Mouse (Mus musculus) midbrain, embryonic 13.5 days (tissue): ENCODE results near the gene Coasy. TPM values are rescaled to one million over a fixed set of nuclear protein-coding genes. Genes with fewer than 3 reads are reported as not detected.

Experiments used
- ATAC-seq: fragments of 200-750 bp; cut with Nextera tagmentation; 2 replicates; pipeline ENCODE4 v1.8.0; 2017; ENCODE audit warnings: mild to moderate bottlenecking, moderate TSS enrichment, moderate library complexity
- H3K27ac ChIP-seq: fragments of 300-500 bp; sonication (generic); 2 replicates; pipeline ENCODE4 v1.5.1; 2015; ENCODE audit warnings: inconsistent platforms, mild to moderate bottlenecking, moderate library complexity
- H3K27me3 ChIP-seq: fragments of 300-500 bp; sonication (generic); 2 replicates; pipeline ENCODE4 v1.6.1; 2015; ENCODE audit warnings: mild to moderate bottlenecking, inconsistent platforms
- H3K36me3 ChIP-seq: fragments of 300-500 bp; sonication (generic); 2 replicates; pipeline ENCODE4 v1.6.1; 2015; ENCODE audit warnings: mild to moderate bottlenecking, inconsistent platforms
- H3K4me1 ChIP-seq: fragments of 300-500 bp; sonication (generic); replicated peaks from 2 replicates; pipeline ENCODE4 v1.6.1; 2015; ENCODE audit warnings: inconsistent platforms
- H3K4me2 ChIP-seq: fragments of 300-500 bp; sonication (generic); replicated peaks from 2 replicates; pipeline ENCODE4 v1.6.1; 2015; ENCODE audit warnings: moderate library complexity, mild to moderate bottlenecking, inconsistent platforms
- H3K4me3 ChIP-seq: fragments of 300-500 bp; sonication (generic); replicated peaks from 2 replicates; pipeline ENCODE4 v1.5.1; 2015; ENCODE audit warnings: mild to moderate bottlenecking, inconsistent platforms
- H3K9ac ChIP-seq: fragments of 300-500 bp; sonication (generic); replicated peaks from 2 replicates; pipeline ENCODE4 v1.6.1; 2015; ENCODE audit warnings: mild to moderate bottlenecking, inconsistent platforms
- H3K9me3 ChIP-seq: fragments of 300-500 bp; sonication (generic); 2 replicates; pipeline ENCODE4 v1.6.1; 2016; ENCODE audit warnings: mild to moderate bottlenecking, inconsistent platforms
- WGBS: fragments of 180-500 bp; shearing (Covaris S2); methylation state at CpG from one replicate; pipeline ENCODE4 v1.1.7; 2015; 5-methylcytosine and 5-hydroxymethylcytosine counted together
- polyA plus RNA-seq: library from polyadenylated mRNA; unstranded; fragments of >200 nt; fragmentation: Nextera tagmentation; extraction: Ambion mirVana; gene quantifications from 2 replicates; pipeline ENCODE4 v1.2.1, GENCODE M21; 2015

Coasy gene
- polyA plus RNA-seq, 1 experiment from 2014 or later = 52.8 TPM

- Histone ChIP-seq H3K36me3 (peaks cover 59% of the 10 kb centered on the region), H3K9me3 (no peaks in the 10 kb centered on the region), H3K9ac (no peak overlapping the region), H3K4me3 (no peak overlapping the region), H3K27ac (peak overlapping the region; percentile 60), H3K27me3 (0 out of 2 replicates have a peak, but pooled peaks cover 3% of the 10 kb centered on the region), H3K4me2 (no peak overlapping the region), H3K4me1 (peaks cover 9% of the 10 kb centered on the region)
- whole genome bisulfite sequencing = 63% methylated on average over 12 of the region's 12 CpGs
- no peak for ATAC-seq
These were observed 18.6 kb upstream of the Coasy start for GRCm38 (mm10) chr11:101063676-101064327.

- Histone ChIP-seq H3K9me3 (no peaks in the 10 kb centered on the region), H3K9ac (no peak overlapping the region), H3K4me3 (no peak overlapping the region), H3K36me3 (peaks cover 52% of the 10 kb centered on the region), H3K27ac (peak overlapping the region; percentile 60; the same call in 1 of the 2 replicates), H3K27me3 (0 out of 2 replicates have a peak, but pooled peaks cover 6% of the 10 kb centered on the region), H3K4me2 (no peak overlapping the region), H3K4me1 (peaks cover 13% of the 10 kb centered on the region)
- ATAC-seq = no peak
- WGBS = 86% methylated on average over 4 of the region's 4 CpGs
These were observed 17.9 kb upstream of the Coasy start for GRCm38 (mm10) chr11:101064462-101064861.

- WGBS = 92% methylated on average over 9 of the region's 9 CpGs
- Histone ChIP-seq H3K4me2 (no peak overlapping the region), H3K9ac (no peak overlapping the region), H3K9me3 (no peaks in the 10 kb centered on the region), H3K4me3 (no peak overlapping the region), H3K27me3 (0 out of 2 replicates have a peak, but pooled peaks cover 6% of the 10 kb centered on the region), H3K36me3 (peaks cover 47% of the 10 kb centered on the region), H3K27ac (no peak overlapping the region), H3K4me1 (peaks cover 13% of the 10 kb centered on the region)
- ATAC-seq = no peak
These were observed 17.4 kb upstream of the Coasy start for GRCm38 (mm10) chr11:101065002-101065401.

GRCm38 (mm10) chr11:101066549-101067412 is 15.6 kb upstream of the Coasy start:
- ATAC-seq = peak; percentile 15; the same call in 1 of the 2 replicates
- 19% methylated on average over 18 of the region's 18 CpGs for WGBS
- Histone ChIP-seq H3K27me3 (peaks cover 10% of the 10 kb centered on the region; the same call in 1 of the 2 replicates), H3K4me1 (peaks cover 21% of the 10 kb centered on the region), H3K4me3 (peak overlapping the region; percentile 34), H3K27ac (no peak overlapping the region; the same call in 1 of the 2 replicates), H3K9me3 (no peaks in the 10 kb centered on the region), H3K4me2 (peak overlapping the region; percentile 59), H3K9ac (peak overlapping the region; percentile 53; the same call in 1 of the 2 replicates), H3K36me3 (peaks cover 30% of the 10 kb centered on the region)

- Histone ChIP-seq H3K36me3 (peaks cover 2% of the 10 kb centered on the region), H3K4me1 (peaks cover 21% of the 10 kb centered on the region), H3K9ac (peak within 1 kb of the TSS; percentile 92), H3K27me3 (peaks cover 10% of the 10 kb centered on the region; the same call in 1 of the 2 replicates), H3K4me2 (peak within 1 kb of the TSS; percentile 96), H3K4me3 (peak within 1 kb of the TSS; percentile 80), H3K9me3 (no peaks in the 10 kb centered on the region), H3K27ac (peak within 1 kb of the TSS; percentile 69)
- 5% methylated on average over 35 of the region's 35 CpGs for WGBS
- ATAC-seq = peak; percentile 89
These were observed 12.8 kb upstream of the Coasy start, which contains the start of gene Naglu for GRCm38 (mm10) chr11:101069391-101070188. Gene Naglu (plus strand): TSS chr11:101070012.

- Histone ChIP-seq H3K9ac (peak overlapping the region; percentile 92), H3K36me3 (no peaks in the 10 kb centered on the region), H3K27me3 (peaks cover 10% of the 10 kb centered on the region; the same call in 1 of the 2 replicates), H3K4me1 (peaks cover 21% of the 10 kb centered on the region), H3K9me3 (no peaks in the 10 kb centered on the region), H3K27ac (peak overlapping the region; percentile 69), H3K4me3 (peak overlapping the region; percentile 80), H3K4me2 (peak overlapping the region; percentile 96)
- peak; percentile 78 for ATAC-seq
- under 1% methylated on average over 36 of the region's 36 CpGs for WGBS
These were observed 12.2 kb upstream of the Coasy start for GRCm38 (mm10) chr11:101070189-101070527.

GRCm38 (mm10) chr11:101070987-101071386 is 11.4 kb upstream of the Coasy start:
- Histone ChIP-seq H3K4me2 (peak overlapping the region; percentile 96), H3K36me3 (no peaks in the 10 kb centered on the region), H3K4me3 (peak overlapping the region; percentile 80), H3K9me3 (no peaks in the 10 kb centered on the region), H3K27me3 (peaks cover 10% of the 10 kb centered on the region; the same call in 1 of the 2 replicates), H3K4me1 (peaks cover 21% of the 10 kb centered on the region), H3K9ac (peak overlapping the region; percentile 92), H3K27ac (no peak overlapping the region)
- WGBS = 76% methylated on average over 6 of the region's 6 CpGs
- no peak for ATAC-seq

GRCm38 (mm10) chr11:101071810-101072428 is 10.4 kb upstream of the Coasy start:
- no peak overlapping the region for H3K9ac ChIP-seq
- no peak overlapping the region for H3K4me3 ChIP-seq

GRCm38 (mm10) chr11:101078121-101078520 is 4.2 kb upstream of the Coasy start, which contains the start of gene Hsd17b1:
Gene Hsd17b1 (plus strand): TSS chr11:101078411.
- Histone ChIP-seq H3K4me3 (no peak within 1 kb of the TSS), H3K9me3 (no peaks in the 10 kb centered on the region), H3K36me3 (0 out of 2 replicates have a peak, but pooled peaks cover 10% of the 10 kb centered on the region), H3K27me3 (peaks cover 53% of the 10 kb centered on the region), H3K27ac (no peak within 1 kb of the TSS), H3K9ac (no peak within 1 kb of the TSS), H3K4me1 (peaks cover 17% of the 10 kb centered on the region), H3K4me2 (no peak within 1 kb of the TSS)
- WGBS = 65% methylated on average over 9 of the region's 9 CpGs
- no peak for ATAC-seq

More at GRCm38 (mm10) chr11:101071810-101072428, 10.4 kb upstream of the Coasy start:
- 0 out of 2 replicates have a peak, but pooled peaks cover 4% of the 10 kb centered on the region for H3K36me3 ChIP-seq
- peaks cover 16% of the 10 kb centered on the region for H3K4me1 ChIP-seq
- no peak overlapping the region for H3K27ac ChIP-seq
- WGBS = 73% methylated on average over 14 of the region's 14 CpGs
- ATAC-seq = no peak
- no peaks in the 10 kb centered on the region for H3K9me3 ChIP-seq
- H3K27me3 ChIP-seq = peaks cover 17% of the 10 kb centered on the region
- no peak overlapping the region for H3K4me2 ChIP-seq

GRCm38 (mm10) chr11:101079746-101080145 is 2.6 kb upstream of the Coasy start:
- H3K27me3 ChIP-seq = peaks cover 53% of the 10 kb centered on the region
- H3K9ac ChIP-seq = no peak overlapping the region; the same call in 1 of the 2 replicates
- 0 out of 2 replicates have a peak overlapping the region, but pooled peaks have one; percentile 15 for H3K4me2 ChIP-seq
- H3K4me1 ChIP-seq = peaks cover 29% of the 10 kb centered on the region
- WGBS = 2% methylated on average over 27 of the region's 27 CpGs
- H3K4me3 ChIP-seq = peak overlapping the region; percentile 9; the same call in 1 of the 2 replicates
- 0 out of 2 replicates have a peak, but pooled peaks cover 11% of the 10 kb centered on the region for H3K36me3 ChIP-seq
- no peak overlapping the region for H3K27ac ChIP-seq
- no peaks in the 10 kb centered on the region for H3K9me3 ChIP-seq
- no peak for ATAC-seq

GRCm38 (mm10) chr11:101080421-101080820 is 1.9 kb upstream of the Coasy start:
- WGBS = 68% methylated on average over 5 of the region's 5 CpGs
- no peak for ATAC-seq
- peaks cover 16% of the 10 kb centered on the region; the same call in 1 of the 2 replicates for H3K36me3 ChIP-seq
- H3K4me3 ChIP-seq = no peak overlapping the region
- H3K4me2 ChIP-seq = no peak overlapping the region
- H3K9me3 ChIP-seq = no peaks in the 10 kb centered on the region
- H3K4me1 ChIP-seq = peaks cover 29% of the 10 kb centered on the region
- H3K27me3 ChIP-seq = peaks cover 53% of the 10 kb centered on the region
- H3K9ac ChIP-seq = no peak overlapping the region
- H3K27ac ChIP-seq = no peak overlapping the region
